Mouse (Mus musculus) spleen, adult 10 weeks (tissue): ENCODE data around the gene C130050O18Rik. TPM values are rescaled to one million over a fixed set of nuclear protein-coding genes. Genes with fewer than 3 reads are reported as not detected.

ENCODE experiments used
- polyA plus RNA-seq: library from polyadenylated mRNA; stranded (reverse); fragments of 350-450 nt; fragmentation: Illumina TruSeq; extraction: RNeasy Lipid Tissue Mini Kit (QIAGEN cat#74804); gene quantifications from one replicate; pipeline ENCODE4 v1.2.3, GENCODE M21; 2015; ENCODE audit warnings: low replicate concordance; ENCODE audit not compliant: insufficient read depth

The C130050O18Rik gene
- polyA plus RNA-seq, result 2.8 TPM

DNA sequence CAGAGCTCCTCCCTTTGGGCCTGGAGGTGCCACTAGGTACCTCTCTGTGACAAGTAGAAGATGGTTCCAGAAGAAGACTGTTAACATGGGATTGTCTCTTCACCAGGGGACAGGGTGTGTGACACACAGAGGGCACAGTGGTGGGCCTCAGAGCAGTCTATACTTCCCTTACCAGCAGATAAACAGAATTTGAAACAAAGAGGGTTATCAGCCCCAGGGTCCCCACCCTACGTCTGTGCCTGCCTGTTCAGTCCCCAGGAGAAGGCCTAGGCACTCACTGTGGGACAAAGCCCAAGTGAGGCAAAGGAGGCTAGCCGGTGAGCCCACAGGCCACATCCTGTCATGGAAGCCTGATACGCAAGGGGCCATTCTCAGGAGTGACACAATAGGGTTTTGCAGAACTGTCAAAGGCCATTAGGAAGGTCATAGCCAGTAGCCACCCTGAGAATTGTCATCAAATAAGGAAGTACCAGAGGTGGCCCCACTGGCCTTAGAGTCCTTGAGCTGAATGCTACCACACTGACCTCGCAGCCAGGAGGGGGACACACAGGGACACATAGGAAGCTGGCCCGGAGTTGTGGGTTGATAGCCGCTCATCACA, at the start of gene C130050O18Rik:
C130050O18Rik (plus strand) TSS at position 480 of the 601 bp plus-strand sequence.

DNA sequence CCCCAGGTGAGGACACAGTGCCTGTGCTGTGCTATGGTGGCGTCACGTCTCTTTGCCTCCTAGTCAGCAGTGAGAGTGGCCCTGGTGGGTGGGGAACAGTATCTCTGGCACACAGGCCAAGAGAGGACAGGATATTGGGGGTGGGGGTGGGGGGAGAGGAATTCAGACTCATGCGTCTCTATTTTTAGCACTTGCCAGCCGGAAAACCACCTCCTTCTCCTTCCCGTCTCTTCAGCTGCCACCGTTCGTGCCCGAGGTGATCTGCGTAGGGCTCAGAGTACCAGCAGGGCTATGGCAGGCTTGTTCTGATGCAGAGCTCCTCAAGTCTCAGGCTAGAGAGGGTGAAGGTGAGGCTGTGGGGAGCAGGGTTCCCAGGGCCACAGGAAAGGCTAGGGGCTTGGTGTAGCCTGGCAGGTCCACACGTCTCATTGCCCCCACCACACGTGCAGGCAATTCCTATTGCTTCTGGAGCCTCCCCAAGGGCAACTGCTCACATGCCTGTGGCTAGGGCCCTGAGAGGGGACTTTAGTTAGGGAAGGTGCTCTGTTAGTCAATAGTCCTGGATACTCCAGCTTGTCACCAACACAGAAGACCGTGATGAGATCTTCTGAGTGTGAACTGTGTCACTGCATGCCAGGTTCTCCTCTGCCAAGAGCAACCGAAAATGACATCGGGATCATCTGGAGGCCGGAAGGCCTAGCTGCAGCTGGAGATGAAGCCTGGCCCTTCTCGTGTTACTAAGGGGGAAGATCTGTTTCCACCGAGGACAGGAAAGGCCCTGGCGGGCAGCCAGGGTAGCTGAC, 27.4 kb upstream of the C130050O18Rik start, which contains the start of gene Gpr146:
Gpr146 (plus strand) TSS at position 230 of the 803 bp plus-strand sequence.

DNA sequence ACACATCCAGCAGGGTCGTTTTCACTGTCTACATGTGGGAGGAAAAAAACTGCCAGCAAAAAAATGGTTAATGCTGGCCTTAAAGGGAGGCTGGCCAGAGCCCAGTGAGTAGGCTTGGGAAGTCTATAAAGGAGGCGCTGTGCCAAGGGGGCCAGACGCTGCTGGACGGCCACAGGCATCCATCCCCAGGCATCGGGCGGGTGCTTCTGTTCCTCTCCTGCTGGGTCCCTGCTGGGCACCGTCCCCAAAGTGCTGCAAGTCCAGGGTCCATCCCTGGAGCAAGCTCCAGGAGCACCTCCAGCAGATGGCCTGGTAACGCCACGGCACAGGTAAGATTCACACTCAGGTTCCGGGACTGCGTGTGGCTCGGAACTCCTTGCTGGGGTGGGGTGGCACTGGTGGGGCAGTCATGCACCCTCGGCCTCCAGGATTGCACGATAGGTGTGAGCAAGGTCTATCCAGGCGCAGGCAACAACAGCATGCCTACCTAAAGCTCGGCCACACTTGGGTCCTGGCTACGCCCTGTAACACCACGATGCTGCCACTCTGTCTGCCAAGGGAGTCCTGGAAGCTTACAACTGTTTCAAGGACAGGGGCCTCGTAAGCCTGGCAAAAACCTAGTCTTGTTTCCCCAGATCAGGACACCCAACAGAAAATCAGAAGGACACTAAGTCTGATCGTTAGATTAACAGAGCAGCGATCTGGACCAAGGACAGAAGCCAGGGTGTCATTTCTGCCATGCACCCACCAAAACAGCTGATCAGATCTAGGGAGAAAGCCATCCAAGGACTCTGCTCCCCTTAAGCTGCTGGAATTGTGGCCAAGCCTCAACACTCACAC, 18.2 kb downstream of the C130050O18Rik start, which contains the start of gene Gper1:
Gper1 (plus strand) TSS at position 126 of the 840 bp plus-strand sequence.

DNA sequence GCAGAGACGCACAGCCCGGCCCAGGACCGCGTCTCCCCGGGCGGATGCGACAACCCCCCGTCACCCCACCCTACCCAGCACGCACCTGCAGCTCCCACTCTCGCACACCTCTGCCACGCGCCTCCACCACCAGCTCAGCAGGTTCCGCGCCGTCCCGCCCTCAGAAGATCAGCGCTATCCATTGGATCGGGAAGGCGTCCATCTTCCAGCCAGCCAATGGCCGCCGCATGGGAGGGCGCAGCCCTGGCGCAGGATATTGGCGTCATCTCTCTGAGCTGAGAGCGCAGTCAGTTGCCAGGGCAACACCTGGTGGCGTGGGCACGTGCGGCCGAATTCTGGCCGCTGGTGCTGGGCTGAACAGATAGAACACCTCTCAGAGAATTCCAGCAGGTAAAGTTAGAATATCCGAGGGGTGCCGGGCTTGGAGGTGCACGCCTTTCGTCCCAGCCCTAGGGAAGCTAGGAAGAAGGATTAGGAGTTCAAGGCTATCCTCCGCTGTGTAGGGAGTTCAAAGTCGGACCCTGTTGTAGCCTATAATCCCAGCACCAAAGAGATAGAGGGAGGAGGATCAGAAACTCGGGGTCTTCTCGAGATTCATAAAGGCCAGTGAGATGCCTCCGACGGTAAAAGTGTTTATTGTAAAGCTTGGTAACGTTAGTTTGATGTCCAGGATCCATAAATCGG, 55.4 kb downstream of the C130050O18Rik start, which contains the start of gene 3110082I17Rik:
3110082I17Rik (minus strand) TSS at position 144 of the 684 bp plus-strand sequence.

Other genes with a start within 250 kb of the C130050O18Rik start
- 34.8 TPM for gene Sun1, start 204.6 kb upstream of the C130050O18Rik start, polyA plus RNA-seq
- gene Get4, start 153.0 kb upstream of the C130050O18Rik start, polyA plus RNA-seq, result 30.9 TPM
- gene Adap1, start 79.7 kb upstream of the C130050O18Rik start, polyA plus RNA-seq, result 9.5 TPM
- gene Cox19, start 53.9 kb upstream of the C130050O18Rik start, polyA plus RNA-seq, result 20.6 TPM
- not detected for gene Cyp2w1, start 52.7 kb upstream of the C130050O18Rik start, polyA plus RNA-seq
- gene Gpr146, start 27.6 kb upstream of the C130050O18Rik start, polyA plus RNA-seq, result 17.8 TPM
- gene Gper1, start 17.9 kb downstream of the C130050O18Rik start, polyA plus RNA-seq, result 0.23 TPM
- gene 3110082I17Rik, start 55.2 kb downstream of the C130050O18Rik start, polyA plus RNA-seq, result 4.0 TPM
- gene Zfand2a, start 79.3 kb downstream of the C130050O18Rik start, polyA plus RNA-seq, result 9.4 TPM
- gene Uncx, start 138.2 kb downstream of the C130050O18Rik start, polyA plus RNA-seq, result not detected